Mouse (Mus musculus) WW6 (cell line): ENCODE data around the gene Irx3.

ENCODE experiments used
- DNase-seq: peaks from one replicate; pipeline ENCODE4 v3.0.0-alpha.2; 2013; ENCODE audit warnings: low read depth, low spot score

The Irx3 gene

DNA sequence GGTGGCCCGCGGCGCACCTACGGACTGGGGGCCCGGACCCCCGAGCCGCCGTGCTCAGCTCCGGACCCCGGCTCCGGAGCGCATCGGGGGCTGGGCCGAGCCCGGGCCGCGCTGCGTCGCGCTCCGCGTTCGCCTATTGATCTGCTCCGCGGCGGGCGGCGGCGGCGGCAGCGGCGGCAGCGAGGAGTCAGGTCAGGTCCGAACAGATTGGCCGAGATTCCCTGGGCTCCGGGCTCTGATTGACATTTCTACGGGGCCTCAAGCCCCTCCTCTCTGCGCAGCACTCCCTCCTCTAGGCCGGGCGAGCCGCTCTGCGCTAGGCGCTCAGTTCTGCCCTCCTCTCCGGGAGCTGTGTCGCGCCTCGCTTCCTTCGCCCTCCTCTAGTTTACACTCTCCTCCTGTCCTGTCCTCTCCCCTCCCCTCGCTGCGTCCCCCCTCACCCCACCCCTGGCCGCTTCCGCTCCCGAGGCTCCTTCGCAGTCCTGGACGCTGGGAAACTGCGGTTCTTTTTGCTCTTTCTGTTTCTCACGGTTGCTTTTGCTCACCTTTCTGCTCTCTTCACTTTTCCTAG, 541 bp downstream of the Irx3 start:
- no peak for DNase-seq

- DNase-seq = no peak
Observed at GRCm38 (mm10) chr8:91800523-91801240, 1.2 kb downstream of the Irx3 start.

DNA sequence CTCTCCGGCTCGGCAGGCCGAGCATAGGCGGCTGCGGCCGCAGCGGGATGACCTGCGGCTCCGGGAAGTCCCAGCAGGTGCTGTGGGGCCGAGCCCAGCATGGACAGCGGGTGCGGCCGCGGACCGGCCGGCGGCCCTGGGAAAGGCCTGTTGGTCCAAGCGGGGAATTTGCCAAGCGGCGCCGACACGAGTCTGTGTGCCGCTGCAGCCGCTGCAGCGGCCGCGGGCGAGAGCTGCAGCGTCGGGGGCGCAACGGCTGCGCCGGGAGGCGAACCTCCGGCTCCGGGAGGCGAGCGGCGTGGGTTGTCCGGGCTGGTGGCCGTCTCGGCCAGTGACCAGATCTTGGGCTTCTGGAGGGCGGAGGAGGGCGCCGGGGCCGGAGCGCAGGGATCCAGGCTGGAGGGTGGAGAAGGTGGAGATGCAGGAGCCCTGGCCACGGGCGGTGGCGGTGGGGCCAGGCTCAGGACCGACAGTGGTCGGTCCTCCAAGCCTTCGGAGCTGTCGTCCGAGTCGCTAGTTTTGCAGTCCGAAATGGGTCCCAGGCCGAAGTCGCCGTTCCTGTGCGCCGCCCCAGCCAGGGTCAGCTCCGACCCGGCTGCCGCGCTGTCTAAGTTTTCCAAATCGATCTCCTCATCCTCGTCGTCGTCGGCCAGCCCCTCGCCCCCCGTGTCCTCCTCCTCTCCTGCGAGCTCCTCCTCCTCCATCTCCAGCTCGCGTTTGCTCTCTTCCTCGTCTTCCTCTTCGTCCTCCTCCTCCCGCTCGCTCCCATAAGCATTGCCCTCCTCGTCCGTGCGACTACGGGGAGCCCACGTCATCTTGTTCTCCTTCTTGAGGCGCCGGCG, 2.0 kb downstream of the Irx3 start:
- no peak for DNase-seq

DNA sequence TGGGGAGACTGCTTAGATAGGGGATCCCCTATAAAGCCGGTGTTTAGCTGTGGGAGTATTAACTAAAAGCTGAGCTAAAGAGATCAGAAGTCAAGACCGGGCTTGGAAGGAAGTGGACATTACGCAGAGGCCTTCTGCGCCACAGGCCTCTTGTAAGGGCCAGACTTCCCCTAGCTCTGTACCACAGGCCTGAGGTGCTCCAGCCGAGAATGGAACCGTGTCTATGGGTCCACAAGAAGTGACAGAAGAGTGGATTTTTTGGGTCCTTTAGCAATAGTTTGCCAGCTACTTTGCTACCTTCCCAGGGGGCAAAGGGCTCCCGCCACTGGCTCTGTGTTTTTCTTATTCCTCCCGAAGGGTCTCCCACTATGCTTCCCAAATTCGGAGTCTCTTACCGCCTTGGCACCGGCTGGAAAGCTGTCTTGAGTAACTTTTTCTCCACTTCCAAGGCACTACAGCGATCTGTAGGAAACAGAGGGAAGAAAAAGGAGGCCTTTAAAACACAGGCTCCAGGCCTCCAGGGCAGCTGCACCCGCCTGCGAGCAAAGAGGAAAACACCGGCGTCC, 2.8 kb downstream of the Irx3 start:
- DNase-seq = no peak

DNA sequence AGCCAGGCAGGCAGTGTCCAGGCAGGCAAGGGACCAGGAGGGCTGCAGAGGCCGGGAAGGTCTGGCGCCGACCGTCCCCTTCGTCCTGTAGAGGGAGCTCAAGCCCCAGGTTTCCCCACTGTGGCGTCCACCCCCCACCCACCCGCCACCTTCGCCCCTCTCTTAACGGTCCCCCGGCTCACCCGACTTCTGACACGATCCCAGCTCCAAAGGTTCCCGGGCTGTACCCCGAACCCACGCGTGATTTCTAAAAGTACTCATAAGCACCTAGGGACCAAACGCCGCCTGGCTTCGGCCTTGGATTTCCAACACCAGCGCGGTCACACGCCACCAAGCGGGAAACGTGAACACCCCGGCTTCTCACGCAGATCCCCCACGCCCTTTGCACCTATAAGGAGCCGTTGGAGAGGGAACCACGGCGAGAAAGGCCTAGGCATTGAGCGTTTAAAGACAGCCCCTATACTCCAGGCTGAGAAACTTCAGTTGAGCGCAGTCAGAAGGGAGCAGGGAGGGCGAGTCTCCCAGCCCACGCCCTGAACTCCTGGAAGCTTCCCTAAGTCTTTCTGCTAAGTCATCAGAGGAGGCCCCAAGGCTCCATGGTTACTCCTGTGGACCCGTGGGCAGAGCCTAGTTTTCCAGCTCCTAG, 4.1 kb downstream of the Irx3 start:
- DNase-seq = no peak

- DNase-seq = no peak
Observed at GRCm38 (mm10) chr8:91793846-91794245, 8.0 kb downstream of the Irx3 start.

- no peak for DNase-seq
Observed at GRCm38 (mm10) chr8:91787194-91787895, 14.5 kb downstream of the Irx3 start.

GRCm38 (mm10) chr8:91782940-91783339, 18.9 kb downstream of the Irx3 start:
- no peak for DNase-seq

GRCm38 (mm10) chr8:91782201-91782600, 19.7 kb downstream of the Irx3 start:
- DNase-seq = no peak

- DNase-seq = no peak
Observed at GRCm38 (mm10) chr8:91780648-91781047, 21.2 kb downstream of the Irx3 start.

GRCm38 (mm10) chr8:91768857-91769256, 33.0 kb downstream of the Irx3 start:
- no peak for DNase-seq

GRCm38 (mm10) chr8:91765411-91766034, 36.3 kb downstream of the Irx3 start:
- no peak for DNase-seq

DNA sequence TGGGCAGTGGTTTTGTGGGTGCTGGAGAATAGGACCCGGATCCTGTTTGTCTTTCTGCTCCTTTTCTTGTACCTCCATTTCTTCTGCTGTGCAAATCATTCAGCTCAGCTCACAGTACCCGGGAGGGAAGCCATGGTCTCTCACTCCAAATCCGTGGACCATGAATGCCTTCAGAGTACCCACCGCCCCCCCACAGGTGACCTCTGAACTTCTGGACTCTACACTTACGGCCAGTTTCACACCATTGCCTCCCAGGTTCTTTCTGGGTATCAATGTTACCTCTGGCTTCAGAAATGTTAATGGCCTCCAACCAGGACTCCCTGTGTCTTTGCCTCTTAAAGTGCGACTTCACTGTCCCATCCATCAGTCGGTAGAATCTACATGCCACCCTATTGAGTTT, 46.3 kb downstream of the Irx3 start:
- no peak for DNase-seq

GRCm38 (mm10) chr8:91755062-91755461, 46.8 kb downstream of the Irx3 start:
- DNase-seq = no peak

GRCm38 (mm10) chr8:91750794-91751125, 51.1 kb downstream of the Irx3 start:
- no peak for DNase-seq

DNA sequence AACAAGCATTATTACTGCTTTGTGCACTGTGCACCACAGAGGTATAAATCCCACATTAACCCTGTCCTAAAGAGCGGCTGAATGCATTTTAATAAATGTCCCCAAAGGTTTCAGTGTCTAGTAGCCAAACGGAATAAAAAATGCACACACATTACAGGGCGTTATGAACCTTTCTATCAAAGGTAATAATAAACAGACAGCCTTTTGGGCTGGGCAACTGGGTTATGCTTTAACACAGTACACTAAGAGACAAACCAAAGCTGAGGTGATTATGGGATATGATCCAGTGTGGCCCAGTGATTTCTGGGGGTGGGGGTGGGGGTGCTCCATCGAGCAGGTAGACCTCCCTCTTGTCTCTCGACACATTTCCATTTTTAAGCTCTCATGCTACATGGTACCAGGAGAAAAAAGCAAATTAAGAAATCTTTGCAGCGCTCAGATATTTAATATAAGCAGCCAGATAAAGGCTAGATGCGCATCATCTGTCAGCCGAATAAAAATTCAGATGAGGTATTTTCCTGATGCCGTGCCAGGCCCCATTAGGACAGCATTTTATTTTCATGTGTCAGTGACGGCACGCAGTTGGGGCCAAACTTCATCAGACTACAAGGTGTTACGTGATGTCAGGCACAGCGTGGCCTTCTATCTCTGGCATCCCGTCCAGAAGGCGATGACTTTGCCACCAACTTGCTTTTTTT, 51.6 kb downstream of the Irx3 start:
- no peak for DNase-seq

DNA sequence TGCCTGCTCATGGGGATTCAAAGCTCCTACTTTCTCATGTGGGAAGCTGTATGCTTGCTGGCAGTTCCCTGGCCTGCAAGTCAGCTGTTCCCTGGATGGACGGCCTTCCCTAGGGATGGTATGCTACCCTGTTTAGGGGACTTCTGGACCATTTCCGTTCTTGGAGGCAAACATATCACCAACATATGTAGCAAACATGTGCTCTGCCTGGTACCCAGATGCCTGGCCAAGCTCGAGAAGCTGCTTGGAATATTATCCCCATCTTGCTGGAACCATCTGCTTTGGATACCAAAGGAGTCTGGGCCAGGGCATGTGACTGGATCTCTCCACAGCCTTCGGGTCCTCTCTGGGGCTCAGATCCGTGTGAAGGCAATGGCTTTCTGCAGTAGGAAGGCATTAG, 52.5 kb downstream of the Irx3 start:
- no peak for DNase-seq
